Mouse (Mus musculus) intestine, embryonic 14.5 days (tissue): Measurements from ENCODE around the gene 0610010K14Rik. TPM values are rescaled to one million over a fixed set of nuclear protein-coding genes. Genes with fewer than 3 reads are reported as not detected.
A peak's percentile ranks its signal among the peaks of the same experiment; 100 is the strongest.

Experiments
- ATAC-seq: fragments of 200-750 bp; cut with Nextera tagmentation; replicated peaks from 2 replicates; pipeline ENCODE4 v1.8.0; 2017; ENCODE audit warnings: low read depth, moderate number of reproducible peaks, moderate TSS enrichment, moderate library complexity; ENCODE audit not compliant: low FRiP score, low TSS enrichment
- DNase-seq: peaks from one replicate; pipeline ENCODE4 v3.0.0-alpha.2; 2018; ENCODE audit warnings: low spot score
- H3K27ac ChIP-seq: fragments of 300-500 bp; sonication (generic); 2 replicates; pipeline ENCODE4 v1.5.1; 2014; ENCODE audit warnings: low read depth, mild to moderate bottlenecking, control low read depth
- H3K27me3 ChIP-seq: fragments of 300-500 bp; sonication (generic); replicated peaks from 2 replicates; pipeline ENCODE4 v1.6.1; 2014; ENCODE audit warnings: low read length, control low read depth; ENCODE audit not compliant: control insufficient read depth, insufficient read depth
- H3K36me3 ChIP-seq: fragments of 300-500 bp; sonication (generic); 2 replicates; pipeline ENCODE4 v1.6.1; 2014; ENCODE audit warnings: low read length, control low read depth; ENCODE audit not compliant: control insufficient read depth, insufficient read depth
- H3K4me1 ChIP-seq: fragments of 300-500 bp; sonication (generic); replicated peaks from 2 replicates; pipeline ENCODE4 v1.6.1; 2014; ENCODE audit warnings: low read length, control low read depth, mixed read lengths; ENCODE audit not compliant: control insufficient read depth, insufficient read depth
- H3K4me2 ChIP-seq: fragments of 300-500 bp; sonication (generic); 2 replicates; pipeline ENCODE4 v1.6.1; 2014; ENCODE audit warnings: low read length
- H3K4me3 ChIP-seq: fragments of 300-500 bp; sonication (generic); 2 replicates; pipeline ENCODE4 v1.5.1; 2014; ENCODE audit warnings: low read depth, low read length, control low read depth, mixed read lengths
- H3K9ac ChIP-seq: fragments of 300-500 bp; sonication (generic); 2 replicates; pipeline ENCODE4 v1.6.1; 2014; ENCODE audit warnings: mild to moderate bottlenecking, low read length
- H3K9me3 ChIP-seq: fragments of 300-500 bp; sonication (generic); 2 replicates; pipeline ENCODE4 v1.6.1; 2016; ENCODE audit warnings: low read length, control low read depth; ENCODE audit not compliant: control insufficient read depth
- WGBS: fragments of 180-500 bp; shearing (Covaris S2); extraction: QIAGEN DNeasy Blood & Tissue Kit; methylation state at CpG from one replicate; pipeline ENCODE4 v1.1.7; 2014; 5-methylcytosine and 5-hydroxymethylcytosine counted together
- polyA plus RNA-seq: library from polyadenylated mRNA; unstranded; fragments of >200 nt; fragmentation: Nextera tagmentation; extraction: Ambion mirVana; gene quantifications from 2 replicates; pipeline ENCODE4 v1.2.1, GENCODE M21; 2014

0610010K14Rik gene
- polyA plus RNA-seq, 1 experiment from 2014 or later = 159 TPM

- Histone ChIP-seq H3K9me3 (no peaks in the 10 kb centered on the region), H3K9ac (no peak overlapping the region), H3K27me3 (peaks cover 9% of the 10 kb centered on the region), H3K4me3 (no peak overlapping the region), H3K4me1 (no peaks in the 10 kb centered on the region), H3K36me3 (no peaks in the 10 kb centered on the region), H3K27ac (no peak overlapping the region), H3K4me2 (no peak overlapping the region)
- whole genome bisulfite sequencing = 76% methylated on average over 5 of the region's 5 CpGs
- no peak for DNase-seq
- ATAC-seq = no peak
These were observed 28.8 kb downstream of the 0610010K14Rik start for GRCm38 (mm10) chr11:70208778-70209388.

- H3K4me1 ChIP-seq = no peaks in the 10 kb centered on the region
- ATAC-seq = no peak
- no peaks in the 10 kb centered on the region for H3K27me3 ChIP-seq
- no peak overlapping the region for H3K4me2 ChIP-seq
- no peaks in the 10 kb centered on the region for H3K9me3 ChIP-seq
- no peak overlapping the region for H3K4me3 ChIP-seq
- H3K36me3 ChIP-seq = no peaks in the 10 kb centered on the region
- H3K9ac ChIP-seq = no peak overlapping the region
- no peak for DNase-seq
- WGBS = 85% methylated on average over 7 of the region's 7 CpGs
- no peak overlapping the region for H3K27ac ChIP-seq
These were observed 30.4 kb downstream of the 0610010K14Rik start for GRCm38 (mm10) chr11:70207283-70207682.

GRCm38 (mm10) chr11:70206801-70207200, 30.9 kb downstream of the 0610010K14Rik start:
- Histone ChIP-seq H3K9ac (no peak overlapping the region), H3K4me1 (no peaks in the 10 kb centered on the region), H3K9me3 (no peaks in the 10 kb centered on the region), H3K4me3 (no peak overlapping the region), H3K4me2 (no peak overlapping the region), H3K36me3 (no peaks in the 10 kb centered on the region), H3K27ac (no peak overlapping the region), H3K27me3 (no peaks in the 10 kb centered on the region)
- WGBS = 81% methylated on average over 2 of the region's 2 CpGs
- no peak for DNase-seq
- ATAC-seq = no peak

- ATAC-seq (no peak), DNase-seq (peak; percentile 91)
- H3K9ac ChIP-seq = no peak overlapping the region
- no peak overlapping the region for H3K4me2 ChIP-seq
- no peak overlapping the region for H3K4me3 ChIP-seq
- H3K27ac ChIP-seq = no peak overlapping the region
- no peaks in the 10 kb centered on the region for H3K27me3 ChIP-seq
- 38% methylated on average over 5 of the region's 5 CpGs for WGBS
- no peaks in the 10 kb centered on the region for H3K4me1 ChIP-seq
- H3K36me3 ChIP-seq = no peaks in the 10 kb centered on the region
- no peaks in the 10 kb centered on the region for H3K9me3 ChIP-seq
These were observed 36.0 kb downstream of the 0610010K14Rik start for GRCm38 (mm10) chr11:70201691-70202090.

- Histone ChIP-seq H3K9ac (no peak overlapping the region), H3K4me3 (no peak overlapping the region), H3K4me1 (no peaks in the 10 kb centered on the region), H3K27me3 (no peaks in the 10 kb centered on the region), H3K4me2 (no peak overlapping the region), H3K36me3 (no peaks in the 10 kb centered on the region), H3K9me3 (no peaks in the 10 kb centered on the region), H3K27ac (no peak overlapping the region)
- WGBS = 86% methylated on average over 5 of the region's 5 CpGs
- no peak for ATAC-seq
- no peak for DNase-seq
These were observed 37.6 kb downstream of the 0610010K14Rik start for GRCm38 (mm10) chr11:70200036-70200608.

GRCm38 (mm10) chr11:70199107-70199506, 38.6 kb downstream of the 0610010K14Rik start:
- Histone ChIP-seq H3K9ac (no peak overlapping the region), H3K36me3 (no peaks in the 10 kb centered on the region), H3K4me1 (peaks cover under 1% of the 10 kb centered on the region; the same call in 1 of the 2 replicates), H3K4me2 (no peak overlapping the region), H3K4me3 (no peak overlapping the region), H3K9me3 (no peaks in the 10 kb centered on the region), H3K27ac (no peak overlapping the region), H3K27me3 (no peaks in the 10 kb centered on the region)
- WGBS = 71% methylated on average over 8 of the region's 8 CpGs
- ATAC-seq (no peak), DNase-seq (no peak)

GRCm38 (mm10) chr11:70198332-70198731, 39.4 kb downstream of the 0610010K14Rik start:
- no peak overlapping the region for H3K9ac ChIP-seq
- H3K36me3 ChIP-seq = no peaks in the 10 kb centered on the region
- H3K4me2 ChIP-seq = no peak overlapping the region
- no peak overlapping the region for H3K27ac ChIP-seq
- no peaks in the 10 kb centered on the region for H3K27me3 ChIP-seq
- WGBS = 81% methylated on average over 3 of the region's 3 CpGs
- peaks cover 7% of the 10 kb centered on the region; the same call in 1 of the 2 replicates for H3K4me1 ChIP-seq
- DNase-seq = no peak
- H3K4me3 ChIP-seq = no peak overlapping the region
- no peaks in the 10 kb centered on the region for H3K9me3 ChIP-seq
- ATAC-seq = no peak

GRCm38 (mm10) chr11:70193354-70194285, 44.1 kb downstream of the 0610010K14Rik start:
- ATAC-seq = no peak
- DNase-seq = no peak
- Histone ChIP-seq H3K4me3 (no peak overlapping the region), H3K4me1 (peaks cover 8% of the 10 kb centered on the region; the same call in 1 of the 2 replicates), H3K27ac (peak overlapping the region; percentile 22; the same call in 1 of the 2 replicates), H3K9ac (no peak overlapping the region), H3K4me2 (no peak overlapping the region), H3K9me3 (no peaks in the 10 kb centered on the region), H3K27me3 (no peaks in the 10 kb centered on the region), H3K36me3 (no peaks in the 10 kb centered on the region)
- 39% methylated on average over 11 of the region's 11 CpGs for WGBS
